Comparison of ENCODE assay signal across 8 mouse cellular contexts in the genomic region with DNA sequence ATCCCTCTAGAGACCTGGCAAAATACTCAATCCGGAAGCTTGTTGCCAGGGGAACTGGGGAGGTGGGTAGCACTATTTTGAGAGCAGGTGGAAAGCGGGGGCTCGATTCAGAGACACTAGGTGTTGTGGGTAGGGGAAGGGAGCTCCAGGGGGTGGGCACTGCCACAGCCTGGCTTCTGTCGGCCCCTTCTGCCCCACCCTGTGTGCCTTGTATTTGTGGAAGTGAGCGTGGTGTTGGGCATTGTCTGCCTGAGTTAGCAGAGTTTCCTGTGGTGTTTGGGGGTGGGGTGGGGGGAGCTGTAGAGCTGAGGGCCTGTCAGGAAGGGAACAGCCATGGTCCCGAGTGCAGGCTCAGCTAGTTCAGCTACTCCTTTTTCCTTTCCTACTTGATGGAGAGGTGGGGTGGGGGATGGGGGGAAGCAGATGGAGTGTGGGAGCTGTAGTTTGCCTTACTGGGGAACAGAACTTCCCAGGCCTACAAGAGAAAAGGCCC. TPM values are rescaled to one million over a fixed set of nuclear protein-coding genes. Genes with fewer than 3 reads are reported as not detected.
A peak's percentile ranks its signal among the peaks of the same experiment; 100 is the strongest.
DNase-seq lines count a peak whose midpoint lies in the region; ATAC-seq lines count a peak whose summit lies in the region.

No protein-coding gene starts in this region.

- H3K4me1 ChIP-seq in kidney, embryonic 15.5 days: peaks cover 48% of the 10 kb centered on the region
- H3K4me1 ChIP-seq in embryonic facial prominence, embryonic 13.5 days: peaks cover 13% of the 10 kb centered on the region
- peaks cover 34% of the 10 kb centered on the region for H3K4me1 ChIP-seq in neural tube, embryonic 15.5 days
- H3K4me1 ChIP-seq in forebrain, embryonic 16.5 days (replicated peaks; ENCODE audit: control insufficient read depth, insufficient read depth, low read length): peaks cover 20% of the 10 kb centered on the region

- no peak overlapping the region for H3K4me2 ChIP-seq in kidney, embryonic 15.5 days
- no peak overlapping the region for H3K4me2 ChIP-seq in embryonic facial prominence, embryonic 13.5 days
- no peak overlapping the region for H3K4me2 ChIP-seq in neural tube, embryonic 15.5 days
- H3K4me2 ChIP-seq in forebrain, embryonic 16.5 days (ENCODE audit: low read length): no peak overlapping the region

- no peak for ATAC-seq in kidney, embryonic 15.5 days (replicated peaks; ENCODE audit: low FRiP score)
- ATAC-seq in embryonic facial prominence, embryonic 13.5 days (ENCODE audit: insufficient number of reproducible peaks, insufficient read depth, low FRiP score, low TSS enrichment, low read depth): 0 out of 2 replicates have a peak, but pooled peaks have one; percentile 13
- no peak for ATAC-seq in neural tube, embryonic 15.5 days (ENCODE audit: low FRiP score)
- no peak for ATAC-seq in forebrain, embryonic 16.5 days

- no peak overlapping the region for H3K4me3 ChIP-seq in kidney, embryonic 15.5 days (replicated peaks)
- no peak overlapping the region for H3K4me3 ChIP-seq in embryonic facial prominence, embryonic 13.5 days
- H3K4me3 ChIP-seq in neural tube, embryonic 15.5 days (replicated peaks): no peak overlapping the region
- no peak overlapping the region for H3K4me3 ChIP-seq in forebrain, embryonic 16.5 days (replicated peaks; ENCODE audit: low read length)

- peaks cover 82% of the 10 kb centered on the region for H3K36me3 ChIP-seq in kidney, embryonic 15.5 days
- H3K36me3 ChIP-seq in embryonic facial prominence, embryonic 13.5 days: peaks cover 86% of the 10 kb centered on the region
- H3K36me3 ChIP-seq in neural tube, embryonic 15.5 days: peaks cover 67% of the 10 kb centered on the region
- H3K36me3 ChIP-seq in forebrain, embryonic 16.5 days (ENCODE audit: control insufficient read depth, insufficient read depth): peaks cover 42% of the 10 kb centered on the region

- H3K27ac ChIP-seq in kidney, embryonic 15.5 days: peak overlapping the region; percentile 59
- H3K27ac ChIP-seq in embryonic facial prominence, embryonic 13.5 days: 0 out of 2 replicates have a peak overlapping the region, but pooled peaks have one; percentile 16
- 0 out of 2 replicates have a peak overlapping the region, but pooled peaks have one; percentile 18 for H3K27ac ChIP-seq in neural tube, embryonic 15.5 days (replicated peaks)
- no peak overlapping the region for H3K27ac ChIP-seq in forebrain, embryonic 16.5 days (ENCODE audit: low read length)

- no peaks in the 10 kb centered on the region for H3K27me3 ChIP-seq in kidney, embryonic 15.5 days
- H3K27me3 ChIP-seq in embryonic facial prominence, embryonic 13.5 days: no peaks in the 10 kb centered on the region
- no peaks in the 10 kb centered on the region for H3K27me3 ChIP-seq in neural tube, embryonic 15.5 days (replicated peaks)
- no peaks in the 10 kb centered on the region for H3K27me3 ChIP-seq in forebrain, embryonic 16.5 days (replicated peaks; ENCODE audit: control insufficient read depth, insufficient read depth, low read length)

- H3K9ac ChIP-seq in kidney, embryonic 15.5 days: no peak overlapping the region
- H3K9ac ChIP-seq in embryonic facial prominence, embryonic 13.5 days: no peak overlapping the region
- no peak overlapping the region for H3K9ac ChIP-seq in neural tube, embryonic 15.5 days (replicated peaks)
- no peak overlapping the region for H3K9ac ChIP-seq in forebrain, embryonic 16.5 days (replicated peaks; ENCODE audit: low read depth, low read length)

- H3K9me3 ChIP-seq in kidney, embryonic 15.5 days (replicated peaks): no peaks in the 10 kb centered on the region
- no peaks in the 10 kb centered on the region for H3K9me3 ChIP-seq in embryonic facial prominence, embryonic 13.5 days
- H3K9me3 ChIP-seq in neural tube, embryonic 15.5 days (replicated peaks): no peaks in the 10 kb centered on the region
- no peaks in the 10 kb centered on the region for H3K9me3 ChIP-seq in forebrain, embryonic 16.5 days (ENCODE audit: control insufficient read depth, low read length)

- 73% methylated on average over 6 of the region's 6 CpGs for WGBS in kidney, embryonic 15.5 days
- WGBS in embryonic facial prominence, embryonic 13.5 days: 78% methylated on average over 6 of the region's 6 CpGs
- WGBS in neural tube, embryonic 15.5 days: 55% methylated on average over 6 of the region's 6 CpGs
- WGBS in forebrain, embryonic 16.5 days: 62% methylated on average over 6 of the region's 6 CpGs

- no peak for DNase-seq in kidney, adult 18-20 months
- DNase-seq in kidney, postnatal 14 days: peak; percentile 72
- no peak for DNase-seq in cerebellum, postnatal 14 days
- DNase-seq in gastrocnemius, postnatal 10 days: no peak

RNA-seq across cellular contexts. Expression of a gene that starts 22.0 kb away (rescaled TPM):
- polyA plus RNA-seq in kidney, embryonic 15.5 days (2015; fragmentation: Nextera tagmentation; extraction: Ambion mirVana): not detected in 2 replicates
- polyA plus RNA-seq in embryonic facial prominence, embryonic 13.5 days (2015; fragmentation: Nextera tagmentation; extraction: Ambion mirVana): not detected in 2 replicates
- not detected in 2 replicates for polyA plus RNA-seq in neural tube, embryonic 15.5 days (2015; fragmentation: Nextera tagmentation; extraction: Ambion mirVana)
- not detected for total RNA-seq in gastrocnemius, postnatal 10 days (2021)
- polyA plus RNA-seq in forebrain, embryonic 16.5 days (2015; fragmentation: Nextera tagmentation; extraction: Ambion mirVana): not detected in 2 replicates

RNA-seq across cellular contexts. Expression of a gene that starts 25.1 kb away (rescaled TPM):
- 99.8 and 104 TPM in 2 replicates for polyA plus RNA-seq in kidney, embryonic 15.5 days (2015; fragmentation: Nextera tagmentation; extraction: Ambion mirVana)
- polyA plus RNA-seq in embryonic facial prominence, embryonic 13.5 days (2015; fragmentation: Nextera tagmentation; extraction: Ambion mirVana): 91.6 and 99.4 TPM in 2 replicates
- 97.4 and 104 TPM in 2 replicates for polyA plus RNA-seq in neural tube, embryonic 15.5 days (2015; fragmentation: Nextera tagmentation; extraction: Ambion mirVana)
- total RNA-seq in gastrocnemius, postnatal 10 days (2021): 10 to 100 TPM; 58.2 to 97.6 TPM
- polyA plus RNA-seq in forebrain, embryonic 16.5 days (2015; fragmentation: Nextera tagmentation; extraction: Ambion mirVana): 166 and 210 TPM in 2 replicates

RNA-seq across cellular contexts. Expression of a gene that starts 54.7 kb away (rescaled TPM):
- polyA plus RNA-seq in kidney, embryonic 15.5 days (2015; fragmentation: Nextera tagmentation; extraction: Ambion mirVana): 95.1 and 102 TPM in 2 replicates
- polyA plus RNA-seq in embryonic facial prominence, embryonic 13.5 days (2015; fragmentation: Nextera tagmentation; extraction: Ambion mirVana): 92.5 and 106 TPM in 2 replicates
- 85.9 and 87.4 TPM in 2 replicates for polyA plus RNA-seq in neural tube, embryonic 15.5 days (2015; fragmentation: Nextera tagmentation; extraction: Ambion mirVana)
- total RNA-seq in gastrocnemius, postnatal 10 days (2021): 10 to 100 TPM; 20.5 to 35.5 TPM
- 107 and 109 TPM in 2 replicates for polyA plus RNA-seq in forebrain, embryonic 16.5 days (2015; fragmentation: Nextera tagmentation; extraction: Ambion mirVana)

RNA-seq across cellular contexts. Expression of a gene that starts 55.2 kb away (rescaled TPM):
- 300 and 318 TPM in 2 replicates for polyA plus RNA-seq in kidney, embryonic 15.5 days (2015; fragmentation: Nextera tagmentation; extraction: Ambion mirVana)
- polyA plus RNA-seq in embryonic facial prominence, embryonic 13.5 days (2015; fragmentation: Nextera tagmentation; extraction: Ambion mirVana): 259 and 274 TPM in 2 replicates
- polyA plus RNA-seq in neural tube, embryonic 15.5 days (2015; fragmentation: Nextera tagmentation; extraction: Ambion mirVana): 157 and 175 TPM in 2 replicates
- 100 to 1,000 TPM; 108 to 125 TPM for total RNA-seq in gastrocnemius, postnatal 10 days (2021)
- 132 and 140 TPM in 2 replicates for polyA plus RNA-seq in forebrain, embryonic 16.5 days (2015; fragmentation: Nextera tagmentation; extraction: Ambion mirVana)
